Mouse (Mus musculus) intestine, postnatal 0 days (tissue): Measurements from ENCODE around the gene Coro7. TPM values are rescaled to one million over a fixed set of nuclear protein-coding genes. Genes with fewer than 3 reads are reported as not detected.

Experiments
- ATAC-seq: fragments of 200-750 bp; cut with Nextera tagmentation; 2 replicates; pipeline ENCODE4 v1.8.0; 2017; ENCODE audit warnings: mild to moderate bottlenecking, moderate TSS enrichment, moderate library complexity
- H3K27ac ChIP-seq: fragments of 300-500 bp; sonication (generic); 2 replicates; pipeline ENCODE4 v1.5.1; 2014; ENCODE audit warnings: mild to moderate bottlenecking, low read depth, low read length, moderate library complexity
- H3K27me3 ChIP-seq: fragments of 300-500 bp; sonication (generic); replicated peaks from 2 replicates; pipeline ENCODE4 v1.6.1; 2014; ENCODE audit warnings: low read length, mixed read lengths; ENCODE audit not compliant: control insufficient read depth, insufficient read depth
- H3K36me3 ChIP-seq: fragments of 300-500 bp; sonication (generic); 2 replicates; pipeline ENCODE4 v1.6.1; 2014; ENCODE audit warnings: mild to moderate bottlenecking, moderate library complexity; ENCODE audit not compliant: control insufficient read depth, insufficient read depth
- H3K4me1 ChIP-seq: fragments of 300-500 bp; sonication (generic); replicated peaks from 2 replicates; pipeline ENCODE4 v1.6.1; 2014; ENCODE audit warnings: antibody characterized with exemption, low read length, mixed read lengths; ENCODE audit not compliant: control insufficient read depth, insufficient read depth
- H3K4me2 ChIP-seq: fragments of 300-500 bp; sonication (generic); replicated peaks from 2 replicates; pipeline ENCODE4 v1.6.1; 2014; ENCODE audit warnings: low read depth, mild to moderate bottlenecking, moderate library complexity
- H3K4me3 ChIP-seq: fragments of 300-500 bp; sonication (generic); 2 replicates; pipeline ENCODE4 v1.5.1; 2014; ENCODE audit warnings: low read depth, low read length
- H3K9ac ChIP-seq: fragments of 300-500 bp; sonication (generic); 2 replicates; pipeline ENCODE4 v1.6.1; 2014; ENCODE audit warnings: mild to moderate bottlenecking, low read depth, low read length
- H3K9me3 ChIP-seq: fragments of 300-500 bp; sonication (generic); 2 replicates; pipeline ENCODE4 v1.6.1; 2016; ENCODE audit warnings: mixed run types; ENCODE audit not compliant: control insufficient read depth
- CTCF ChIP-seq: sonication (generic); IDR thresholded peaks from 2 replicates; pipeline ENCODE4 v1.5.1; 2016; ENCODE audit warnings: low read depth, mild to moderate bottlenecking, control low read depth, antibody characterized with exemption, moderate library complexity
- WGBS: fragments of 180-500 bp; shearing (Covaris S2); extraction: QIAGEN DNeasy Blood & Tissue Kit; methylation state at CpG from one replicate; pipeline ENCODE4 v1.1.7; 2014; 5-methylcytosine and 5-hydroxymethylcytosine counted together
- polyA plus RNA-seq: library from polyadenylated mRNA; unstranded; fragments of >200 nt; fragmentation: Nextera tagmentation; extraction: Ambion mirVana; gene quantifications from 2 replicates; pipeline ENCODE4 v1.2.1, GENCODE M21; 2015

Coro7 gene
- polyA plus RNA-seq, 1 experiment from 2014 or later = 25.3 TPM

- 86% methylated on average over 4 of the region's 4 CpGs for WGBS
These were observed 32.7 kb downstream of the Coro7 start for GRCm38 (mm10) chr16:4646831-4647230.

GRCm38 (mm10) chr16:4645867-4646266, 33.7 kb downstream of the Coro7 start:
- no peaks in the 10 kb centered on the region for H3K9me3 ChIP-seq
- no peaks in the 10 kb centered on the region for H3K27me3 ChIP-seq
- peaks cover 13% of the 10 kb centered on the region; the same call in 1 of the 2 replicates for H3K4me1 ChIP-seq
- WGBS = 72% methylated on average over 4 of the region's 4 CpGs
- H3K9ac ChIP-seq = no peak overlapping the region
- peaks cover 59% of the 10 kb centered on the region for H3K36me3 ChIP-seq
- H3K27ac ChIP-seq = no peak overlapping the region
- H3K4me3 ChIP-seq = no peak overlapping the region
- no peak for ATAC-seq
- H3K4me2 ChIP-seq = no peak overlapping the region
- no peak for TF ChIP-seq CTCF

More at GRCm38 (mm10) chr16:4646831-4647230, 32.7 kb downstream of the Coro7 start:
- Histone ChIP-seq H3K4me1 (peaks cover 9% of the 10 kb centered on the region; the same call in 1 of the 2 replicates), H3K9ac (no peak overlapping the region), H3K36me3 (peaks cover 69% of the 10 kb centered on the region), H3K4me2 (no peak overlapping the region), H3K27ac (no peak overlapping the region), H3K4me3 (no peak overlapping the region), H3K27me3 (no peaks in the 10 kb centered on the region), H3K9me3 (no peaks in the 10 kb centered on the region)
- ATAC-seq = no peak
- no peak for TF ChIP-seq CTCF

- TF ChIP-seq CTCF = 0 out of 2 replicates have a peak, but pooled peaks have one; percentile 3
- no peaks in the 10 kb centered on the region for H3K9me3 ChIP-seq
- no peak overlapping the region for H3K4me3 ChIP-seq
- H3K4me1 ChIP-seq = peaks cover 19% of the 10 kb centered on the region; the same call in 1 of the 2 replicates
- H3K36me3 ChIP-seq = peaks cover 40% of the 10 kb centered on the region
- 58% methylated on average over 11 of the region's 11 CpGs for WGBS
- no peak for ATAC-seq
- no peak overlapping the region; the same call in 1 of the 2 replicates for H3K4me2 ChIP-seq
- H3K9ac ChIP-seq = no peak overlapping the region
- H3K27me3 ChIP-seq = no peaks in the 10 kb centered on the region
- H3K27ac ChIP-seq = peak overlapping the region; percentile 36; the same call in 1 of the 2 replicates
These were observed 35.7 kb downstream of the Coro7 start for GRCm38 (mm10) chr16:4643670-4644419.

- no peak for TF ChIP-seq CTCF
- H3K27me3 ChIP-seq = no peaks in the 10 kb centered on the region
- H3K4me3 ChIP-seq = no peak overlapping the region
- peak overlapping the region; percentile 68; the same call in 1 of the 2 replicates for H3K27ac ChIP-seq
- H3K9ac ChIP-seq = no peak overlapping the region; the same call in 1 of the 2 replicates
- H3K4me2 ChIP-seq = peak overlapping the region; percentile 89; the same call in 1 of the 2 replicates
- 58% methylated on average over 6 of the region's 6 CpGs for WGBS
- H3K4me1 ChIP-seq = peaks cover 19% of the 10 kb centered on the region; the same call in 1 of the 2 replicates
- H3K36me3 ChIP-seq = peaks cover 37% of the 10 kb centered on the region
- no peak for ATAC-seq
- no peaks in the 10 kb centered on the region for H3K9me3 ChIP-seq
These were observed 36.6 kb downstream of the Coro7 start for GRCm38 (mm10) chr16:4642937-4643336.

GRCm38 (mm10) chr16:4642190-4642589, 37.4 kb downstream of the Coro7 start:
- peak; percentile 48 for ATAC-seq
- Histone ChIP-seq H3K4me3 (0 out of 2 replicates have a peak overlapping the region, but pooled peaks have one; percentile 9), H3K36me3 (peaks cover 32% of the 10 kb centered on the region), H3K27ac (peak overlapping the region; percentile 68), H3K4me1 (peaks cover 19% of the 10 kb centered on the region; the same call in 1 of the 2 replicates), H3K27me3 (no peaks in the 10 kb centered on the region), H3K4me2 (peak overlapping the region; percentile 89), H3K9me3 (no peaks in the 10 kb centered on the region), H3K9ac (no peak overlapping the region)
- 17% methylated on average over 13 of the region's 13 CpGs for whole genome bisulfite sequencing
- TF ChIP-seq CTCF = peak; percentile 30

- peak overlapping the region; percentile 68; the same call in 1 of the 2 replicates for H3K9ac ChIP-seq
These were observed 38.3 kb downstream of the Coro7 start for GRCm38 (mm10) chr16:4641119-4641838.

More at GRCm38 (mm10) chr16:4641119-4641838, 38.3 kb downstream of the Coro7 start:
- H3K4me2 ChIP-seq = peak overlapping the region; percentile 89
- peak overlapping the region; percentile 63 for H3K4me3 ChIP-seq
- WGBS = 34% methylated on average over 3 of the region's 3 CpGs
- H3K27me3 ChIP-seq = no peaks in the 10 kb centered on the region
- ATAC-seq = no peak
- no peaks in the 10 kb centered on the region for H3K9me3 ChIP-seq
- H3K36me3 ChIP-seq = peaks cover 28% of the 10 kb centered on the region
- no peak for TF ChIP-seq CTCF
- peaks cover 19% of the 10 kb centered on the region; the same call in 1 of the 2 replicates for H3K4me1 ChIP-seq
- H3K27ac ChIP-seq = peak overlapping the region; percentile 80
